Mouse (Mus musculus): Measurements from ENCODE around the gene Ager.

- no peak for TF ChIP-seq CTCF (IDR thresholded peaks at IDR 0.05; ENCODE audit: low read depth)
- TF ChIP-seq EP300 (optimal IDR thresholded peaks at IDR 0.05) = no peak
Measured at GRCm38 (mm10) chr17:34615871-34616270, 18.2 kb downstream of the Ager start, which contains the start of gene Egfl8.
